Mouse (Mus musculus) lung, postnatal 0 days (tissue): ENCODE measurements around the gene Gm17018.

Experiments
- CTCF ChIP-seq: IDR thresholded peaks from 2 replicates; pipeline ENCODE4 v1.5.1; 2016; ENCODE audit warnings: antibody characterized with exemption, mild to moderate bottlenecking
- EP300 ChIP-seq: IDR thresholded peaks from 2 replicates; pipeline ENCODE4 v1.6.1; 2016; ENCODE audit warnings: antibody characterized with exemption, mild to moderate bottlenecking, control low read depth

DNA sequence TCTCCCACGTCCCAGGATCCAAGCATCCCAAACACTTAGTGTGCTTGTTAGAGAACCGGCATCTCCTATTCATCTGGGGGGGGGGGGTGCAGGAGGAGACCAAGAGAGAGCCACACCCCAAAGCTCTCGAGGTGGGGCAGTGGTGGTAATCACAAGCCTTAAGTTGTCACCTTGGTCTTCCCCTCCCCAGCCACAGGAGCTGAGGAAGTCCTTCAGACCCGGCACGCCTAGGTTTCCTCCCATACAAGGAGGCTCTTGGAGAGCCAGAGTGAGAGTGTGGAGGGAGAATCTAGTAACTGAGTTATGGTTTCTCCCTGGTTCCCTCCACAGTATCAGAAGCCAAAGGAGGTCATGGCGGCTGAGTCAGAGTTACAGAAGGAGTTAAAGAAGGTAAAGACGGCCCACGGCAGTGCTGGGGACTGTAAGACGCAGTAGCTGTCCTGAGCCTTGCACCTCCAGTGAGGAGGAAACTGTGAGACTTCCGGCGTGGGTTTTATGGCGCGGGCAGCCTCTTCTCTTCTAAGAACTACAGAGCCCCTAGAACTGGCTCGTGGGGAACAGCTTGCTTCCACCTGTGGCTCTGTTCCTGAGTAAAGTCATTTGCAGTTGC lies 16.8 kb downstream of the Gm17018 start:
- no peak for TF ChIP-seq EP300
- no peak for TF ChIP-seq CTCF
